Mouse (Mus musculus) MEL (cell line): ENCODE measurements around the gene C77080.

Experiments used
- CTCF ChIP-seq, 3 experiments: IDR thresholded peaks in 2 of 3; conservative IDR thresholded peaks in 1 of 3; 2 replicates each; pipeline ENCODE4 v1.5.1; 2011 to 2012; ENCODE audit warnings: low read length in 3 of 3, low read depth in 2 of 3, mild to moderate bottlenecking in 2 of 3, improper control_type of control experiment in 1 of 3, inconsistent platforms in 1 of 3, mixed read lengths in 1 of 3, moderate library complexity in 1 of 3; ENCODE audit not compliant: control insufficient read depth in 1 of 3, insufficient read depth in 1 of 3, poor library complexity in 1 of 3, severe bottlenecking in 1 of 3
- GABPA ChIP-seq: IDR thresholded peaks from 2 replicates; pipeline ENCODE4 v1.6.1; 2012; ENCODE audit warnings: low read depth, mild to moderate bottlenecking, inconsistent platforms, low read length, improper control_type of control experiment, moderate library complexity
- GATA1 ChIP-seq: IDR thresholded peaks from 2 replicates; pipeline ENCODE4 v1.6.1; 2011; ENCODE audit warnings: low read depth, low read length, improper control_type of control experiment
- KAT2A ChIP-seq: conservative IDR thresholded peaks from 2 replicates; pipeline ENCODE4 v1.6.1; 2012; ENCODE audit warnings: low read depth, low read length, improper control_type of control experiment, inconsistent platforms
- MAFK ChIP-seq: IDR thresholded peaks from 2 replicates; pipeline ENCODE4 v1.6.1; 2011; ENCODE audit warnings: low read depth, mild to moderate bottlenecking, low read length, improper control_type of control experiment, borderline replicate concordance
- MAZ ChIP-seq: IDR thresholded peaks from 2 replicates; pipeline ENCODE4 v1.6.1; 2012; ENCODE audit warnings: low read depth, mild to moderate bottlenecking, inconsistent platforms, low read length, improper control_type of control experiment
- MEF2A ChIP-seq: IDR thresholded peaks from 2 replicates; pipeline ENCODE4 v1.6.1; 2014; ENCODE audit warnings: low read depth, mild to moderate bottlenecking, inconsistent platforms, low read length, improper control_type of control experiment; ENCODE audit not compliant: poor library complexity, insufficient replicate concordance, severe bottlenecking; ENCODE audit errors: extremely low read depth
- MYC ChIP-seq: IDR thresholded peaks from 2 replicates; pipeline ENCODE4 v1.6.1; 2011; ENCODE audit warnings: low read depth, mild to moderate bottlenecking, low read length, improper control_type of control experiment, moderate library complexity
- POLR2A ChIP-seq, 2 experiments: IDR thresholded peaks; 2 replicates each; pipeline ENCODE4 v1.6.1; 2011 to 2012; ENCODE audit warnings: low read length in 2 of 2, mild to moderate bottlenecking in 2 of 2, control low read depth in 1 of 2, improper control_type of control experiment in 1 of 2, low read depth in 1 of 2, moderate library complexity in 1 of 2; ENCODE audit not compliant: control insufficient read depth in 1 of 2, insufficient read depth in 1 of 2, poor library complexity in 1 of 2
- UBTF ChIP-seq: IDR thresholded peaks from 2 replicates; pipeline ENCODE4 v1.6.1; 2012; ENCODE audit warnings: low read depth, mild to moderate bottlenecking, inconsistent platforms, low read length, improper control_type of control experiment, moderate library complexity, borderline replicate concordance; ENCODE audit not compliant: insufficient read depth
- USF1 ChIP-seq: IDR thresholded peaks from 2 replicates; pipeline ENCODE4 v1.6.1; 2014; ENCODE audit warnings: low read depth, mild to moderate bottlenecking, inconsistent platforms, low read length, improper control_type of control experiment, moderate library complexity

- TF ChIP-seq CTCF (IDR thresholded peaks at IDR 0.05 in 2 of 3, conservative IDR thresholded peaks at IDR 0.05 in 1 of 3; ENCODE audit: control insufficient read depth in 1 of 3, insufficient read depth in 1 of 3, low read depth in 2 of 3, low read length in 3 of 3, poor library complexity in 1 of 3, severe bottlenecking in 1 of 3): no peak
- no peak for TF ChIP-seq UBTF
- no peak for TF ChIP-seq USF1
- TF ChIP-seq MAFK: no peak
- TF ChIP-seq MYC: no peak
- TF ChIP-seq GABPA: no peak
- no peak for TF ChIP-seq MEF2A
- no peak for TF ChIP-seq KAT2A
- no peak for TF ChIP-seq POLR2A (IDR thresholded peaks at IDR 0.05; ENCODE audit: control insufficient read depth in 1 of 2, insufficient read depth in 1 of 2, low read depth in 1 of 2, low read length in 2 of 2, poor library complexity in 1 of 2)
- TF ChIP-seq GATA1: no peak
- no peak for TF ChIP-seq MAZ
Observed at GRCm38 (mm10) chr4:129286001-129286682, 24.9 kb upstream of the C77080 start.
